Mouse (Mus musculus) spleen, adult 2 months (tissue): Measurements from ENCODE around the gene Nectin2.

Source experiments
- CTCF ChIP-seq: fragments of 200-500 bp; IDR thresholded peaks from 2 replicates; pipeline ENCODE4 v1.5.1; 2011; ENCODE audit warnings: mild to moderate bottlenecking, inconsistent platforms; ENCODE audit not compliant: insufficient read depth, insufficient read length, insufficient replicate concordance; ENCODE audit errors: extremely low read depth
- POLR2A ChIP-seq: fragments of 200-500 bp; IDR thresholded peaks from 2 replicates; pipeline ENCODE4 v1.6.1; 2011; ENCODE audit warnings: low read depth, low read length, inconsistent platforms

GRCm38 (mm10) chr7:19763829-19764477, 13.7 kb upstream of the Nectin2 start:
- TF ChIP-seq CTCF (no peak), POLR2A (no peak)
